Mouse (Mus musculus): Measurements from ENCODE around the gene Inpp5k. TPM values are rescaled to one million over a fixed set of nuclear protein-coding genes. Genes with fewer than 3 reads are reported as not detected.

Inpp5k gene
- total RNA-seq, 2 experiments from 2014 or later, result 39.1 to 43.1 TPM

Other genes starting within 250 kb of the Inpp5k start
- 10 to 100 TPM; 13.9 to 18.7 TPM for gene Serpinf1, start 208.3 kb upstream of the Inpp5k start, total RNA-seq (2021)
- gene Serpinf2, start 191.4 kb upstream of the Inpp5k start, total RNA-seq (2021), result under 1 TPM in 1 of 2 experiments, not detected in 1; 0.22 TPM
- 10 to 100 TPM; 20.1 to 20.4 TPM for gene Wdr81, start 176.3 kb upstream of the Inpp5k start, total RNA-seq (2021)
- under 1 TPM in 1 of 2 experiments, not detected in 1; 0.47 TPM for gene Tlcd2, start 169.3 kb upstream of the Inpp5k start, total RNA-seq (2021)
- 100 to 1,000 TPM; 127 to 138 TPM for gene Prpf8, start 144.2 kb upstream of the Inpp5k start, total RNA-seq (2021)
- gene Rilp, start 120.9 kb upstream of the Inpp5k start, total RNA-seq (2021), result 1 to 10 TPM; 1.9 to 2.3 TPM
- gene Scarf1, start 117.4 kb upstream of the Inpp5k start, total RNA-seq (2021), result 1 to 10 TPM; 1.2 to 1.8 TPM
- gene Slc43a2, start 99.3 kb upstream of the Inpp5k start, total RNA-seq (2021), result 10 to 100 TPM; 51.1 to 63.1 TPM
- 100 to 1,000 TPM; 315 to 349 TPM for gene Pitpna, start 42.9 kb upstream of the Inpp5k start, total RNA-seq (2021)
- gene Myo1c, start 19.5 kb downstream of the Inpp5k start, total RNA-seq (2021), result 10 to 100 TPM; 18.0 to 20.7 TPM
- 100 to 1,000 TPM; 130 to 133 TPM for gene Crk, start 48.3 kb downstream of the Inpp5k start, total RNA-seq (2021)
- 100 to 1,000 TPM; 954 to 971 TPM for gene Ywhae, start 101.9 kb downstream of the Inpp5k start, total RNA-seq (2021)
- gene Doc2b, start 165.1 kb downstream of the Inpp5k start, total RNA-seq (2021), result 10 to 100 TPM; 14.7 to 25.3 TPM

Measured in left cerebral cortex, postnatal 36 days (tissue).